Mouse (Mus musculus) lung, embryonic 15.5 days (tissue): ENCODE measurements around the gene Dchs1. TPM values are rescaled to one million over a fixed set of nuclear protein-coding genes. Genes with fewer than 3 reads are reported as not detected.
"Not testable (repeated sequence)": the region's sequence is repeated elsewhere in the genome, so short reads cannot be mapped to it uniquely, and the experiment has no call there.

Experiments
- ATAC-seq: fragments of 200-750 bp; cut with Nextera tagmentation; 2 replicates; pipeline ENCODE4 v1.8.0; 2017; ENCODE audit warnings: moderate number of reproducible peaks, borderline replicate concordance; ENCODE audit not compliant: low FRiP score, low TSS enrichment; ENCODE audit errors: extremely low read depth
- H3K27ac ChIP-seq: fragments of 300-500 bp; sonication (generic); 2 replicates; pipeline ENCODE4 v1.5.1; 2015; ENCODE audit warnings: moderate library complexity, mild to moderate bottlenecking, inconsistent platforms
- H3K27me3 ChIP-seq: fragments of 300-500 bp; sonication (generic); 2 replicates; pipeline ENCODE4 v1.6.1; 2015; ENCODE audit warnings: inconsistent platforms
- H3K36me3 ChIP-seq: fragments of 300-500 bp; sonication (generic); 2 replicates; pipeline ENCODE4 v1.6.1; 2015; ENCODE audit warnings: inconsistent platforms
- H3K4me1 ChIP-seq: fragments of 300-500 bp; sonication (generic); 2 replicates; pipeline ENCODE4 v1.6.1; 2015; ENCODE audit warnings: inconsistent platforms
- H3K4me2 ChIP-seq: fragments of 300-500 bp; sonication (generic); 2 replicates; pipeline ENCODE4 v1.6.1; 2015; ENCODE audit warnings: inconsistent platforms, mild to moderate bottlenecking, moderate library complexity
- H3K4me3 ChIP-seq: fragments of 300-500 bp; sonication (generic); 2 replicates; pipeline ENCODE4 v1.5.1; 2015; ENCODE audit warnings: mild to moderate bottlenecking, inconsistent platforms
- H3K9ac ChIP-seq: fragments of 300-500 bp; sonication (generic); 2 replicates; pipeline ENCODE4 v1.6.1; 2015; ENCODE audit warnings: inconsistent platforms
- H3K9me3 ChIP-seq: fragments of 300-500 bp; sonication (generic); 2 replicates; pipeline ENCODE4 v1.6.1; 2016; ENCODE audit warnings: inconsistent platforms
- WGBS: fragments of 180-500 bp; shearing (Covaris S2); methylation state at CpG from one replicate; pipeline ENCODE4 v1.1.7; 2015; 5-methylcytosine and 5-hydroxymethylcytosine counted together
- polyA plus RNA-seq: library from polyadenylated mRNA; unstranded; fragments of >200 nt; fragmentation: Nextera tagmentation; extraction: Ambion mirVana; gene quantifications from 2 replicates; pipeline ENCODE4 v1.2.1, GENCODE M21; 2015

The Dchs1 gene
- polyA plus RNA-seq, 1 experiment from 2014 or later = 9.3 TPM

DNA sequence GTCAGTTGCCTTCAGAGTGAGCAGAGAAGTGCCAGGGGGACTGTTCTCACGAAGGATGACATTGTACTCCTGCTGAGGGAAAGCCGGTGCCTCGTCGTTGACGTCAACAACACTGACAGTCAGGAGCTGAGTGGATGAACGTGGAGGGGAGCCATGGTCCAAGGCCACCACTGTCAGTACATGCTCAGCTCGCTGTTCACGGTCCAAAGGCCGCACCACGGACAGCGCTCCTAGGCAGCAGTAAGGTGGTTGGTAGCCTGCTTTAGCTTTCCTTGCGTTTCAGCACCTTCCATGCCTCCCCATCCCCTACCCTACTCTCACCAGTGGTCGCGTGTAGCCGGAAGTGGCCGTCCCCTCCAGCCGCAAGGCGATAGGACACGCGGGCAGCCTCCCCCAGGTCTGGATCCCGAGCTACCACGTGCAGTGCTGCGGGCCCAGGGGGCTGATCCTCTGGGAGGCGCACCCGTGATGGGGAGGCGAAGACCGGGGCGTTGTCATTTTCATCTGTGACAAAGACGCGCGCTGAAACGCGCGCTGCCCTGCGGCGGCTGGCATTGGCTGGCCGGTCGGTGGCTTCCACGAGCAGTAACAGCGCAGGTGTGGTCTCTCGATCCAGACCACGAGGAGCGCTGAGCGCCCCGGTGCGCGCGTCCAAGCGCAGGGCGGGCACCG, 25.5 kb downstream of the Dchs1 start:
- Histone ChIP-seq H3K9me3 (no peaks in the 10 kb centered on the region), H3K36me3 (peaks cover 75% of the 10 kb centered on the region), H3K4me2 (peak overlapping the region; percentile 47), H3K9ac (no peak overlapping the region), H3K4me3 (no peak overlapping the region), H3K27me3 (no peaks in the 10 kb centered on the region), H3K27ac (no peak overlapping the region), H3K4me1 (no peaks in the 10 kb centered on the region)
- ATAC-seq = peak; percentile 15; the same call in 1 of the 2 replicates
- WGBS = 54% methylated on average over 51 of the region's 51 CpGs

DNA sequence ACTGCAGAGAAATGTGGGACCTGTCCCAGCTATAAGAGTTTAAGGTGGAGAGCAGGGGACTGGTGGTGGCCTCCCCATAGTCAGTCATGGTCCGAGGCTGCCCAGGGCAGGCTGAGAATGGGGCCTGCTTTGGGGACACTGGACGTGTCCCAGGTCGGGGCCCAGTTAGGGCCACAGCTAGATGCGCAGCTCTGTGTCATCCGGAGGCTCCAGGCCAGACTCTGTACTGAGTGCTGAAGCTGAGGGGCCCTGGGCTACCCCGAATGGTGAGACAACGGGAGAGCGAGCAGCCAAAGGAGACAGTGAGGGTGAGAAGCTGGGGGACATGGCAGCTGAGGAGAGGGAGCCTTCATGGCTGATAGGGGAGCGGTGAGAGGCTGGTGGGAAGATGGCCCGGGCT, 34.2 kb downstream of the Dchs1 start:
- H3K4me1 ChIP-seq = peaks cover 10% of the 10 kb centered on the region
- ATAC-seq = no peak
- 90% methylated on average over 10 of the region's 10 CpGs for WGBS
- no peak overlapping the region for H3K4me2 ChIP-seq
- H3K4me3 ChIP-seq = no peak overlapping the region
- H3K9ac ChIP-seq = no peak overlapping the region
- no peaks in the 10 kb centered on the region for H3K27me3 ChIP-seq
- H3K27ac ChIP-seq = no peak overlapping the region
- no peaks in the 10 kb centered on the region for H3K9me3 ChIP-seq
- H3K36me3 ChIP-seq = peaks cover 48% of the 10 kb centered on the region

DNA sequence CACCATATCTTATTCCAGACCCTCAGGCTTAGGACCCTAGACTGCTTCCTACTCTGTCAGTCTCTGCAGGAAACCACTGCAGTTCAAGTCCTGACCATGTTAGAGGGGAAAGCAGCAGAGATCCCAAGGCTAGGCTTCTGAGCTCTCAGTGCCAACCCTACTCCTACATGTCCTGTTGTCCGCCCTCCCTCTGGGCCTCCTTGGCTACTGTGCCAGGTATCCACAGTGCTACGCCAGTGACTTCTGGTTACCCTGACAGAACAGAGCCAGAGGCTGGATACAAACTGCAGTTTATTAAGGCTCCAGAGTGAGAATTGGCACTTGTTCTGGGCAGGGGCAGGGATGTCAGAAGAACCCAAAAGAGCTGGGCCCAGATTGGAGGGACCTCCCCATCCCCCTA, 34.7 kb downstream of the Dchs1 start:
- peak; percentile 0; the same call in 1 of the 2 replicates for ATAC-seq
- Histone ChIP-seq H3K36me3 (peaks cover 42% of the 10 kb centered on the region), H3K9ac (no peak overlapping the region), H3K4me3 (no peak overlapping the region), H3K9me3 (no peaks in the 10 kb centered on the region), H3K4me2 (no peak overlapping the region), H3K27me3 (no peaks in the 10 kb centered on the region), H3K4me1 (peaks cover 10% of the 10 kb centered on the region), H3K27ac (no peak overlapping the region)
- WGBS = 89% methylated on average over 2 of the region's 2 CpGs

DNA sequence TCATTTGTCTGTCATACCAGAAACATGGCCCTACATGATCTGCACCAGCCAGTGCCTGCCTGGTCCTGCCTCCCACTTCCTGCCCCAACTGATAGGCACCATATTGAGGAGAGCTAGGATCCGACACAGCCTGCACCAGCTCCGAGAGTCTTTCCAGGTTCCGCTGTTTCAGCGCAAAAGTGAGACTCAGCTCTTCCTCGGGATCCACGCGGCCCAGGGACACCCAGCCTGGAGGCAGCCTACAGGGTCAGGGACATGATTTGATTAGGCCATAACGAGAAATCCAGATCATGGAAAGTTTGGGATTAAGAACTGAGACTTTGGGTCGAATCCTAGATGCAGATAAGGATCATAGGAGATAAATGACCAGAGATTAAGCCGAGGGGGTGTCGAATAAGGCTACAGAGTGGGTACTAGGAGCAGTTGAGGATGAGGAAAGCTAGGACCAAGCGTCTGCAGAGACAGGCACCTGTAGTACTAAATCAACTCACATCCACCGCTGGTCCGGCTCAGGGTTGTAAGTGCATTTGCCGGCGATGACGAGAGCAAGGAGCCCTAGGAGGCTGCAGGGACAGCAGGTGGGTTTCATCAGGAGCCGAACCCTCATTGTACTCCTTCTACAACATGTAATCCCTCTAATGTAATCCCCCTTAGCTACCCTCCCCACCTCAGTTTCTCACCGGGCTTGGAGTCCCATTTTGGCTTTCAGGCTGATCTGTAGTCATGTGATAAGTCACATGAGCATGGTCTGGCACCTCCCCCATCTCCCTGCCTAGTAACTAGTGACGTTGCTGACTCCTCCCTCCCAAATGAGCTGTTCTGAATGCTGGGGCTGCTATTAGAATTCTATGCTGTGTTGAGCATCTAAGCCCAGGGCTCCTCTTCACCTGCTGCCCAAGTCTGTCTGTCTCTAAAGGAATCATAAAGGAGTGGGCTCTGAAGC, 35.7 kb downstream of the Dchs1 start, which contains the start of gene Tpp1:
Gene Tpp1 (minus strand): TSS at position 745 of the 943 bp plus-strand sequence.
- WGBS = 17% methylated on average over 20 of the region's 20 CpGs
- peaks cover 35% of the 10 kb centered on the region for H3K36me3 ChIP-seq

DNA sequence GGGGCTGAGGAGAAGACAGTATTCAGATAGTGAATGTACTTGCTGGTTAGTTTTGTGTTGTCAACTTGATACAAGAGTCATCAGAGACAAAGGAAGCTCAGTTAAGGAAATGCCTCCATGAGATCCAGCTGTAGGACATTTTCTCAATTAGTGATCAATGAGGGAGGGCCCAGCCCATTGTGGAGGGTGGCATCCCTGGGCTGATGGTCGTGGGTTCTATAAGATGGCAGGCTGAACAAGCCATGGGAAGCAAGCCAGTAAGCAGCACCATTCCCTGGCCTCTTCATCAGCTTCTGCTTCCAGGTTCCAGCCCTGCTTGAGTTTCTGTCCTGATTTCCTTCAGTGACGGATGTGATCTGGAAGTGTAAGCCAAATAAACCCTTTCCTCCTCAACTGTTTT, 39.7 kb downstream of the Dchs1 start:
- WGBS = 73% methylated on average over 2 of the region's 2 CpGs
- H3K27me3 ChIP-seq = no peaks in the 10 kb centered on the region
- no peak for ATAC-seq
- H3K9ac ChIP-seq = no peak overlapping the region
- peaks cover 17% of the 10 kb centered on the region for H3K4me1 ChIP-seq
- H3K36me3 ChIP-seq = peaks cover 16% of the 10 kb centered on the region; the same call in 1 of the 2 replicates
- H3K27ac ChIP-seq = no peak overlapping the region
- no peak overlapping the region for H3K4me2 ChIP-seq
- no peak overlapping the region for H3K4me3 ChIP-seq
- H3K9me3 ChIP-seq = no peaks in the 10 kb centered on the region

More for the DNA sequence above, 35.7 kb downstream of the Dchs1 start, which contains the start of gene Tpp1:
- peaks cover 10% of the 10 kb centered on the region for H3K4me1 ChIP-seq
- H3K4me3 ChIP-seq = peak within 1 kb of the TSS; percentile 58
- peak within 1 kb of the TSS; percentile 88 for H3K4me2 ChIP-seq
- H3K27me3 ChIP-seq = no peaks in the 10 kb centered on the region
- H3K27ac ChIP-seq = no peak within 1 kb of the TSS
- peak; percentile 89 for ATAC-seq
- H3K9ac ChIP-seq = peak within 1 kb of the TSS; percentile 62
- H3K9me3 ChIP-seq = no peaks in the 10 kb centered on the region

DNA sequence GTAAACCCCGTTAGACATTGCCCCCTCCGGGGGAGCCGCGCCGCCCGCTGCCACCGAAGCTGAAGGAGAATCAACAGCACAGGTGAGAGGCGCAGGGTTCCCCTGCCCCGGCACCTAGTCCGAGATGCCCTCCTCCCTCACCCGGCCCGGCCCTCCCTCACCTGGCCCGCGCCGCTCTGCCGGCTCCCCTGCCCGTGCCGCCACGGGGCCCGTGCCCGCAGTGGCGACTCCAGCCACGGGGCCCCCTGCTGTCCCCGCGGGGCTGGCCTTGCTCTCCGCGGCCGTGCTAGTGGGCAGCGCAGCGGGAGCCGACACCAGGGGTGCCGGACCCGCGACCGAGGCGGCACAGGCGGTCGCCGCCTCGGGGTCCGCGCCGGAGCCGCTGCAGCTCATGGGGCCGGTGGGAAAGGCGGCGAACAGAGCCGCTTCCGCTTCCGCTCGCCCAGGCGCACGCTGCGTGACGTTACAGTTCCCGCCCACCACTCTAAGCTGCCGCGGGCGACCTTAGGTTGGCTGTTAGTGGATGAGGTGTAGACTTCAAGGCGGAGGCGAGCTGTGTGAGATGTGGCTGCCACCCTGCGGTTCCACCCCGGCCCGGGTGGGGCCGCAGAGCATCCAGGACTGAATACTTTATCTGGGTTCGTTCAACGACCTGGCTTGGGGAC, 43.4 kb downstream of the Dchs1 start, which contains the start of gene Taf10:
Gene Taf10 (minus strand): TSS at position 436 of the 665 bp plus-strand sequence.
- Histone ChIP-seq H3K9ac (peak within 1 kb of the TSS; percentile 87), H3K27me3 (no peaks in the 10 kb centered on the region), H3K4me3 (peak within 1 kb of the TSS; percentile 96), H3K36me3 (peaks cover 47% of the 10 kb centered on the region), H3K27ac (peak within 1 kb of the TSS; percentile 81), H3K4me1 (peaks cover 20% of the 10 kb centered on the region), H3K9me3 (no peaks in the 10 kb centered on the region), H3K4me2 (peak within 1 kb of the TSS; percentile 87)
- peak; percentile 95 for ATAC-seq
- under 1% methylated on average over 67 of the region's 67 CpGs for WGBS

DNA sequence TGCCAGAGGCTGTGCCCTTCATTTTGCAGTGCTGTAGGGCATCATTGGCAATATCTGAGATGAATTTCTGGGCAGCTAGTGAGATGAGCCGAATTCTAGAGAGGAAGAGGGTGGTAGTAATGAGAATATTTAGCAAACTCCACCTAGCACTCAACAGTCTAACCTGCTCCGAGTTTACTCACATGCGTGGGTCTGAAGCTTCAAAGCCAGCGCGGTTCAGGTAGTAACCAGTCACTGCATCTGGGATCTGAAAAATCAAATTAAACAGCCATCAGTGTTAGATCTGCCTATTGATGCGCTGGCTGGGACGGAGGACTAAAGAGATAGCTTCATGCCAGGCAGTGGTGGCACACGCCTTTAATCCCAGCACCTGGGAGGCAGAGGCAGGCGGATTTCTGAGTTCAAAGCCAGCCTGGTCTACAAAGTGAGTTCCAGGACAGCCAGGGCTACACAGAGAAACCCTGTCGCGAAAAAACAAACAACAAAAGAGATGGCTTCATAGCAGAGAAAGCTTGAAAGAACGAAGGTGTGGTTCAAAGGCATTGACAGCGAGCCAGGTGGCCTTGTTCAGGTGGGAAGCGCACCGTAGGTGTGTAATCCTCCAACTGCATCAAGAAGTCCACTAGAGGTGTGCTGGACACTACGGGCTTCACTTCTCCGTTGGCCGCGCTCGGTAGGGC, 44.1 kb downstream of the Dchs1 start:
- H3K9me3 ChIP-seq, ATAC-seq, H3K27me3 ChIP-seq: not testable (repeated sequence)
- Histone ChIP-seq H3K4me3 (peak overlapping the region; percentile 96), H3K36me3 (peaks cover 44% of the 10 kb centered on the region), H3K9ac (peak overlapping the region; percentile 87), H3K27ac (0 out of 2 replicates have a peak overlapping the region, but pooled peaks have one; percentile 81), H3K4me2 (peak overlapping the region; percentile 87), H3K4me1 (peaks cover 26% of the 10 kb centered on the region)
- 28% methylated on average over 20 of the region's 20 CpGs for WGBS

DNA sequence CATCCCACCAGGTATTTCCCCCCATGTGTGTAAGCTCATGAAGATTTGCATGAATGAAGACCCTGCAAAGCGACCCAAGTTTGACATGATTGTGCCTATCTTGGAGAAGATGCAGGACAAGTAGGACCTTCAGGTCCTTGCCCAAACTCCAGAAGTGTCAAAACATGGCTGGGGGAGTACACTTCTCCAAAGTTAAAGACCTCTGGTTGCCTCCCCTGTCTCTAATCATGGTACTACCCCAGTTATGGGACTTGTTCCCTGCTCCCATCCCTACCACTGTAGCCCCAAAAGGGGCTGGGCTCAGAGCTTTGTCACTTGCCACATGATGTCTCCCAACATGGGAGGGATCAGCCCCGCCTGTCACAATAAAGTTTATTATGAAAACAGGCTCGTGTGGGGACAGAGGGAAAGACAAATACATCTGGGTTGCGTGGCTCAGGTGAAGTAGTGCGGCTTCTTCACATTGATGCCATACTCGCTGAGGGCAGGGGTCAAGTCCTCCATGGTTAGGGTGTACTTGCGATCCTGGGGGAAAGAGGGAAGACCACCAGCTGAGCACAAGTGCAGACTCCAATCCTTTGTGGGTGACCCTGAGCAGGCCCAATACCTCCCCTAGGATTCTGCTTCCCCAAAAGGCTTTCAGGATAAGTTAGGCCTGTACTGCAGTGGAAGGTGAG, 44.8 kb downstream of the Dchs1 start:
- ATAC-seq, H3K9me3 ChIP-seq, H3K27ac ChIP-seq, H3K27me3 ChIP-seq: not testable (repeated sequence)
- peak overlapping the region; percentile 96 for H3K4me3 ChIP-seq
- H3K36me3 ChIP-seq = peaks cover 43% of the 10 kb centered on the region
- 0 out of 2 replicates have a peak overlapping the region, but pooled peaks have one; percentile 87 for H3K9ac ChIP-seq
- H3K4me1 ChIP-seq = peaks cover 33% of the 10 kb centered on the region
- WGBS = 71% methylated on average over 7 of the region's 7 CpGs
- peak overlapping the region; percentile 87; the same call in 1 of the 2 replicates for H3K4me2 ChIP-seq

DNA sequence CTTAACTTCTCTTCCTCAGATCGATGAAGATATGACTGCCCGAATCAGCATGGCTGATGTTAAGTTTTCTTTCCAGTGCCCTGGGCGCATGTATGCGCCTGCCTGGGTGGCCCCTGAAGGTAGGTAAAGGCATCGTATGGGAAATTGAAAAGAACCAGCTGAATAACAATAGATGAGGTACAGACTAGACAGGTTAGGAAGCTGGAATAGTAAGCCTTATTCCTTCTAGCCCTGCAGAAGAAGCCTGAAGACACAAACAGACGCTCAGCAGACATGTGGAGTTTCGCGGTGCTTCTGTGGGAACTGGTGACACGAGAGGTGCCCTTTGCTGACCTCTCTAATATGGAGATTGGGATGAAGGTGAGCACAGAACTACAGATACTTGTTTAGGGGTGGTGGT, 45.5 kb downstream of the Dchs1 start:
- Histone ChIP-seq H3K4me1 (peaks cover 37% of the 10 kb centered on the region), H3K36me3 (peaks cover 43% of the 10 kb centered on the region), H3K9ac (no peak overlapping the region), H3K4me3 (no peak overlapping the region), H3K27ac (no peak overlapping the region), H3K4me2 (no peak overlapping the region), H3K9me3 (no peaks in the 10 kb centered on the region), H3K27me3 (no peaks in the 10 kb centered on the region)
- no peak for ATAC-seq
- 92% methylated on average over 9 of the region's 9 CpGs for WGBS

DNA sequence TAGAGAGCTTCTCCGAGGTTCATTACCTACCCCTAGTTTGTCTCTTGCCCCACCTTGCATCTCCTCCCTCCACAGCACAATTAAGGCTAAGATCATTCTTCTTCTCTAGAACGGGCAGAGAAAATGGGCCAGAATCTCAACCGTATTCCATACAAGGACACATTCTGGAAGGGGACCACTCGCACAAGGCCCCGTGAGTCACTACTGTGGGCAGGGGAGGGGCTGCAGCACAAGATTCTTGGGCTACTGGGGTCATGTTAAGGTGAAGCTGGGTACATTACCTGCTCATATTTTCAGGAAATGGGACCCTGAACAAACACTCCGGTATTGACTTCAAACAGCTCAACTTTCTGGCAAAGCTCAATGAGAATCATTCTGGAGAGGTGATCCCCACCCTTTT, 46.6 kb downstream of the Dchs1 start:
- no peak overlapping the region for H3K27ac ChIP-seq
- peaks cover 37% of the 10 kb centered on the region for H3K4me1 ChIP-seq
- WGBS = 78% methylated on average over 6 of the region's 6 CpGs
- H3K4me3 ChIP-seq = no peak overlapping the region
- no peak overlapping the region for H3K9ac ChIP-seq
- H3K36me3 ChIP-seq = peaks cover 34% of the 10 kb centered on the region
- ATAC-seq = no peak
- no peaks in the 10 kb centered on the region for H3K9me3 ChIP-seq
- no peak overlapping the region for H3K4me2 ChIP-seq
- H3K27me3 ChIP-seq = no peaks in the 10 kb centered on the region
